Mouse (Mus musculus) midbrain, embryonic 11.5 days (tissue): ENCODE results near the gene Nelfa. TPM values are rescaled to one million over a fixed set of nuclear protein-coding genes. Genes with fewer than 3 reads are reported as not detected.

ENCODE experiments used
- ATAC-seq: fragments of 200-750 bp; cut with Nextera tagmentation; 2 replicates; pipeline ENCODE4 v1.8.0; 2017; ENCODE audit warnings: moderate TSS enrichment, moderate library complexity; ENCODE audit not compliant: low FRiP score
- DNase-seq: peaks from one replicate; pipeline ENCODE4 v3.0.0; 2015; ENCODE audit warnings: low spot score; ENCODE audit errors: missing footprints
- H3K27ac ChIP-seq: fragments of 300-500 bp; sonication (generic); 2 replicates; pipeline ENCODE4 v1.5.1; 2014; ENCODE audit warnings: low read depth, low read length
- H3K27me3 ChIP-seq: fragments of 300-500 bp; sonication (generic); 2 replicates; pipeline ENCODE4 v1.6.1; 2014; ENCODE audit warnings: mild to moderate bottlenecking, low read length, moderate library complexity, mixed read lengths; ENCODE audit not compliant: control insufficient read depth, insufficient read depth
- H3K36me3 ChIP-seq: fragments of 300-500 bp; sonication (generic); 2 replicates; pipeline ENCODE4 v1.6.1; 2014; ENCODE audit warnings: mild to moderate bottlenecking, low read length, moderate library complexity, mixed read lengths; ENCODE audit not compliant: control insufficient read depth, insufficient read depth
- H3K4me1 ChIP-seq: fragments of 300-500 bp; sonication (generic); 2 replicates; pipeline ENCODE4 v1.6.1; 2014; ENCODE audit warnings: low read length; ENCODE audit not compliant: control insufficient read depth, insufficient read depth
- H3K4me2 ChIP-seq: fragments of 300-500 bp; sonication (generic); 2 replicates; pipeline ENCODE4 v1.6.1; 2014; ENCODE audit warnings: mild to moderate bottlenecking, moderate library complexity
- H3K4me3 ChIP-seq: fragments of 300-500 bp; sonication (generic); 2 replicates; pipeline ENCODE4 v1.5.1; 2014; ENCODE audit warnings: low read depth, low read length
- H3K9ac ChIP-seq: fragments of 300-500 bp; sonication (generic); 2 replicates; pipeline ENCODE4 v1.6.1; 2014; ENCODE audit warnings: low read length
- H3K9me3 ChIP-seq: fragments of 300-500 bp; sonication (generic); 2 replicates; pipeline ENCODE4 v1.6.1; 2016; ENCODE audit warnings: low read length; ENCODE audit not compliant: control insufficient read depth
- WGBS: fragments of 180-500 bp; shearing (Covaris S2); extraction: QIAGEN DNeasy Blood & Tissue Kit; methylation state at CpG from one replicate; pipeline ENCODE4 v1.1.7; 2014; 5-methylcytosine and 5-hydroxymethylcytosine counted together
- microRNA-seq: library from miRNA; unstranded; fragments of <30 nt; microRNA quantifications from one replicate; pipeline ENCODE4, GENCODE M21; 2017
- polyA plus RNA-seq: library from polyadenylated mRNA; unstranded; fragments of >200 nt; fragmentation: Nextera tagmentation; extraction: Ambion mirVana; gene quantifications from 2 replicates; pipeline ENCODE4 v1.2.1, GENCODE M21; 2014

Gene Nelfa
- polyA plus RNA-seq, 1 experiment from 2014 or later: 63.9 TPM

GRCm38 (mm10) chr5:33881118-33881517 lies 55.1 kb downstream of the Nelfa start:
- 96% methylated on average over 4 of the region's 4 CpGs for WGBS
- Histone ChIP-seq H3K9me3 (no peaks in the 10 kb centered on the region), H3K27me3 (no peaks in the 10 kb centered on the region), H3K4me3 (no peak overlapping the region), H3K4me1 (no peaks in the 10 kb centered on the region), H3K4me2 (no peak overlapping the region), H3K27ac (no peak overlapping the region), H3K9ac (no peak overlapping the region), H3K36me3 (peaks cover 49% of the 10 kb centered on the region)
- ATAC-seq (no peak), DNase-seq (no peak)

DNA sequence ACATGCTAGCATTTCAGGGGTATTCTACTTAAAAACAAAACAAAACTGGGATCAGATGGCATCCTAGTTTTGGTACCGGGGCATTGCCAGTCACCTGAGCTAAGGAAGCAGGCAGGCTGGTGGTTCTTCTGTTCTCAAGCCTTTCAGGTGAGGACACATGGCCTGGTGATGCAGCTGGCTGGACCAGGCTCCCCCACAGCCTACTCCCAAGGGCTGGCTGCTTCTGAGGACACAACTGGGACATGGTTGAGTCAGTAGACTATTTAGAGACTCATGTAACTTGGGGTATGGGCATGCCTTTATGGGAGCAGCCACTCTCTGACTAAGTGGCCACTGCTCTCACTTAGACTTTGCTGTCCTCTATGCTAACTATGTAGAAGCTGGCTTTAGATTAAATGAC lies 60.7 kb downstream of the Nelfa start:
- no peak overlapping the region for H3K4me2 ChIP-seq
- WGBS: 96% methylated on average over 1 of the region's 1 CpGs
- H3K4me3 ChIP-seq: no peak overlapping the region
- ATAC-seq: no peak
- DNase-seq: no peak
- H3K27ac ChIP-seq: no peak overlapping the region
- no peaks in the 10 kb centered on the region for H3K9me3 ChIP-seq
- H3K9ac ChIP-seq: no peak overlapping the region
- H3K4me1 ChIP-seq: no peaks in the 10 kb centered on the region
- peaks cover 24% of the 10 kb centered on the region for H3K36me3 ChIP-seq
- no peaks in the 10 kb centered on the region for H3K27me3 ChIP-seq

DNA sequence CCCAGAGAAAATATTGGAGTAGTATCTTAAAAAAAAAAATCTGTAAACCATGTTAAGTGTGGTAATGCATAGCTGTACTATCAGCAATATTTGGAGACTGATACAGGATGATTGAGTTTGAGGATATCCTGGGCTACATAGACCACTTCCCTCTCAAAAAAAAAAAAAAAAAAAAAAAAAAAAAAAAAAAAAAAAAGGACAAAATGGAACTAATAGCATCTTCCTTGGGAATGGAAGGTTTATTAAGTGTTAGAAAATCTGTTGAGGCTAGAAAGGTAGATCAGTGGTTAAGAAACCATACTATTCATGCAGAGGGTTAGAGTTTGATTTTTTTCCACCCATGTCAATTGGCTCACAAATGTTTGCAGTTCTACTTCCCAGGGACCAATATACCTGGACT lies 78.5 kb downstream of the Nelfa start:
- Histone ChIP-seq H3K36me3 (peaks cover 47% of the 10 kb centered on the region), H3K4me2 (no peak overlapping the region), H3K27me3 (no peaks in the 10 kb centered on the region), H3K27ac (no peak overlapping the region), H3K9ac (no peak overlapping the region), H3K9me3 (peaks cover 3% of the 10 kb centered on the region; the same call in 1 of the 2 replicates), H3K4me1 (no peaks in the 10 kb centered on the region), H3K4me3 (no peak overlapping the region)
- no peak for ATAC-seq
- no peak for DNase-seq

- Histone ChIP-seq H3K4me1 (no peaks in the 10 kb centered on the region), H3K27ac (no peak overlapping the region), H3K27me3 (no peaks in the 10 kb centered on the region), H3K9ac (no peak overlapping the region), H3K36me3 (peaks cover 25% of the 10 kb centered on the region), H3K4me3 (no peak overlapping the region), H3K9me3 (no peaks in the 10 kb centered on the region), H3K4me2 (no peak overlapping the region)
- WGBS: 80% methylated on average over 2 of the region's 2 CpGs
- DNase-seq: no peak
- ATAC-seq: no peak
Observed at GRCm38 (mm10) chr5:33854019-33854418, 82.2 kb downstream of the Nelfa start.

DNA sequence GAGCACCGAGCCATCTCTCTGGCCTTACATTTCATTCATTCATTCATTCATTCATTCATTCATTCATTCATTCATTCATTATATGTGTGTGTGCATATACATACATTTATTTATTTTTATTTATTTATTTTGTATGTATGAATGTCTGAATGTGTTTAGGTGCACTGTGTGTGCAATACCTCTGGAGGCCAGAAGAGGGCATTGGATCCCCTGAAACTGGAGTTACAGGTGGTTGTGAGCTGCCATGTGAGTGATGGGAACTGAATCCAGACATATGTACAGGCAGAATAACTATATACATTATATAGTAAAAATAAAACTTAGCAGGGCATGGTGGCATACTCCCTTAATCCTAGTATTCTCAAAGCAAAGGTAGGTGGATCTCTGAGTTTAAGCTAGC lies 83.1 kb downstream of the Nelfa start:
- H3K4me1 ChIP-seq: no peaks in the 10 kb centered on the region
- H3K4me3 ChIP-seq: no peak overlapping the region
- peaks cover 19% of the 10 kb centered on the region for H3K36me3 ChIP-seq
- no peak for DNase-seq
- WGBS: 100% methylated on average over 1 of the region's 1 CpGs
- H3K27me3 ChIP-seq: no peaks in the 10 kb centered on the region
- no peaks in the 10 kb centered on the region for H3K9me3 ChIP-seq
- no peak overlapping the region for H3K4me2 ChIP-seq
- no peak overlapping the region for H3K27ac ChIP-seq
- no peak overlapping the region for H3K9ac ChIP-seq
- no peak for ATAC-seq

DNA sequence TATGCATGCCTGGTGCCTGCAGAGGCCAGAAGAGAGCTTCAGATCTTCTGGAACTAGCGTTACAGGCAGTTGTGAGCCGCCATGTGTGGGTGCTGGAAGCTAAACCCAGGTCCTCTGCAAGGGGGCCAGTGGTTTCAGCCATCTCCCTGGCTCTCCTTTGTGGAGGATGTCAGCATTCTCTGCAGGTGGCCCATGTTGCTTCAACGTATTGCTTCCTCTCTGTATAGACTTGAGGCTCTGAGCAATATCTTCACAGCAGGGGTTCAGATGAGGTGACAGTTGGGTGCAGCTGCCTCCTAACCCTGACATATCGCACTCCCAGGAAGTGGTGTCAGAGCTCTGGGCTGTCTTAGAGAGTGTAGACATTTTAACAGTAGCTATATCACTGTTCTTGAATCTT lies 84.7 kb downstream of the Nelfa start:
- Histone ChIP-seq H3K36me3 (peaks cover 15% of the 10 kb centered on the region), H3K4me2 (no peak overlapping the region), H3K4me1 (no peaks in the 10 kb centered on the region), H3K27me3 (no peaks in the 10 kb centered on the region), H3K27ac (no peak overlapping the region), H3K9ac (no peak overlapping the region), H3K9me3 (no peaks in the 10 kb centered on the region), H3K4me3 (no peak overlapping the region)
- no peak for ATAC-seq
- WGBS: 93% methylated on average over 4 of the region's 4 CpGs
- DNase-seq: no peak

Small RNA genes within 50 kb of the gene (microRNA-seq; reads per million reads assigned to microRNA genes)
- gene Mir7024: 1.1 reads per million

Other genes starting within 250 kb of the Nelfa start
- 61.8 and 68.0 TPM in 2 replicates for gene Fgfr3, start 214.7 kb downstream of the Nelfa start, polyA plus RNA-seq
- 38.0 and 49.3 TPM in 2 replicates for gene Letm1, start 153.6 kb downstream of the Nelfa start, polyA plus RNA-seq
- 115 and 117 TPM in 2 replicates for gene Nsd2, start 115.7 kb downstream of the Nelfa start, polyA plus RNA-seq
- gene Gm1673, start 47.0 kb upstream of the Nelfa start, polyA plus RNA-seq: 231 and 252 TPM in 2 replicates
- 1.0 and 1.6 TPM in 2 replicates for gene Nat8l, start 59.6 kb upstream of the Nelfa start, polyA plus RNA-seq
- 0.40 and 1.5 TPM in 2 replicates for gene Poln, start 233.0 kb upstream of the Nelfa start, polyA plus RNA-seq
- gene Haus3, start 233.1 kb upstream of the Nelfa start, polyA plus RNA-seq: 47.7 and 48.1 TPM in 2 replicates